Mouse (Mus musculus) bone marrow, adult 2 months (tissue): ENCODE results near the gene Pcnx2.

ENCODE experiments used
- CTCF ChIP-seq: fragments of 200-500 bp; IDR thresholded peaks from 2 replicates; pipeline ENCODE4 v1.5.1; 2011; ENCODE audit warnings: low read length, control low read depth; ENCODE audit not compliant: control insufficient read depth, insufficient read depth
- POLR2A ChIP-seq: fragments of 200-500 bp; IDR thresholded peaks from 2 replicates; pipeline ENCODE4 v1.6.1; 2011; ENCODE audit warnings: low read depth, mild to moderate bottlenecking, control low read depth, low read length, borderline replicate concordance; ENCODE audit not compliant: control insufficient read depth

DNA sequence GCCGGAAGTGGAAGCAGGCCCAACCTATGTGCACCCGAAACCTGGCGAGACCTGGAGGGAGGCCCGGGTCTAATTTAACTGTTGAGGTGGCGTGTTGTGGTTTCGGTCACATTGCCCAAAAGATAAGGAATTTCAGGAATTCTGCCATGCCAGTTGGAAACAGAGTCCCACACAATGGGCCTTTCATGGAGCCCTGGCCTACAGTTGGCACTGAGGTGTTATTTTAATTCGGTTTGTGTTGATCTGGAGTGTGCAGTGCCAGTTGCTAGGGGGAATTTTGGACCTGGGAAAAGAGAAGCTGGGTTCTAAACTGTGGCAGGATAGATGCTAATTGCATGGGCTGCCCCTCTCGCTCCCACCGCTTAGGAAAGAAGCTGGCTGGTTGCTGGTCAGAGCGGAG, 22.2 kb upstream of the Pcnx2 start:
- TF ChIP-seq CTCF: no peak
- no peak for TF ChIP-seq POLR2A
